Mouse (Mus musculus): ENCODE measurements around the gene Nptxr.

DNA sequence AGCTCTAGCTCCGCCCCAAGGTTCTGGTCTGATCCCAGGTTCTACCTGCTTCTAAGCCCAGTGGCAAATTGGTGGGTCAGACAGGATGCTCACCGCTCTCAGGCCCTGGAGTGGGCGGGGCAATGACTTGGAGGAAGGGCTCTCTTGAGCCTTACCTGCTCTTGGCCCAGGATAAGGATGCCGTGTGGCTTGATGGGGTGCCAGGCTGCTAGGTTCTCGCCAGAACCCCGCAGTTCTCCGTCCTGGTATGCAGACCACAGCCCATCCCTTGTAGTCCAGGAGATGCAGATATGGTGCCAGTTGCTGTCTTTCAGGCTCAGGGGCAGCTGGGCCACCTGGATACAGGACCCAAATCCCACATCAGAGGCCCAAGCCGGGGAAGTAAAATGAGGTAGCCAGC is 14.5 kb downstream of the Nptxr start:
- TF ChIP-seq CTCF (IDR thresholded peaks at IDR 0.05; ENCODE audit: low read depth) (no peak), EP300 (IDR thresholded peaks at IDR 0.05; ENCODE audit: low read depth) (no peak)
